Mouse (Mus musculus) large intestine, adult 2 months (tissue): ENCODE data around the gene B4galt4. TPM values are rescaled to one million over a fixed set of nuclear protein-coding genes. Genes with fewer than 3 reads are reported as not detected.

Experiments used
- DNase-seq: peaks from one replicate; pipeline ENCODE4 v3.0.0-alpha.2; 2012; ENCODE audit warnings: low read depth, low spot score
- WGBS: fragments of 180-500 bp; shearing (Covaris S2); methylation state at CpG from one replicate; pipeline ENCODE4 v1.1.7; 2018; 5-methylcytosine and 5-hydroxymethylcytosine counted together
- polyA plus RNA-seq: library from polyadenylated mRNA; depleted of rRNA; stranded (reverse); fragments of >200 nt; gene quantifications from 2 replicates; pipeline ENCODE4 v1.2.3, GENCODE M21; 2012

Gene B4galt4
- polyA plus RNA-seq, 1 experiment: 14.7 TPM

- WGBS: 77% methylated on average over 5 of the region's 5 CpGs
- no peak for DNase-seq
These were observed 19.9 kb downstream of the B4galt4 start for GRCm38 (mm10) chr16:38761972-38762371.

GRCm38 (mm10) chr16:38762401-38762800, 20.3 kb downstream of the B4galt4 start:
- no peak for DNase-seq

GRCm38 (mm10) chr16:38763508-38763907, 21.4 kb downstream of the B4galt4 start:
- no peak for DNase-seq
- WGBS: 80% methylated on average over 4 of the region's 4 CpGs

More at GRCm38 (mm10) chr16:38762401-38762800, 20.3 kb downstream of the B4galt4 start:
- WGBS: 90% methylated on average over 8 of the region's 8 CpGs

- no peak for DNase-seq
These were observed 24.6 kb downstream of the B4galt4 start for GRCm38 (mm10) chr16:38766671-38767070.

GRCm38 (mm10) chr16:38767761-38768160, 25.7 kb downstream of the B4galt4 start:
- DNase-seq: no peak
- 89% methylated on average over 8 of the region's 8 CpGs for WGBS

More at GRCm38 (mm10) chr16:38766671-38767070, 24.6 kb downstream of the B4galt4 start:
- WGBS: 49% methylated on average over 3 of the region's 3 CpGs

GRCm38 (mm10) chr16:38768386-38768785, 26.3 kb downstream of the B4galt4 start:
- DNase-seq: no peak
- 93% methylated on average over 8 of the region's 8 CpGs for WGBS

GRCm38 (mm10) chr16:38769529-38769928, 27.5 kb downstream of the B4galt4 start:
- 31% methylated on average over 9 of the region's 9 CpGs for WGBS
- DNase-seq: no peak

GRCm38 (mm10) chr16:38771145-38771544, 29.1 kb downstream of the B4galt4 start:
- 89% methylated on average over 6 of the region's 6 CpGs for WGBS
- DNase-seq: no peak

GRCm38 (mm10) chr16:38772906-38773496, 30.9 kb downstream of the B4galt4 start:
- 7% methylated on average over 12 of the region's 12 CpGs for WGBS
- DNase-seq: peak; percentile 63

GRCm38 (mm10) chr16:38774964-38775746, 33.1 kb downstream of the B4galt4 start:
- 18% methylated on average over 7 of the region's 7 CpGs for WGBS

GRCm38 (mm10) chr16:38776342-38776741, 34.3 kb downstream of the B4galt4 start:
- 59% methylated on average over 6 of the region's 6 CpGs for WGBS
- no peak for DNase-seq

More at GRCm38 (mm10) chr16:38774964-38775746, 33.1 kb downstream of the B4galt4 start:
- no peak for DNase-seq

- WGBS: 53% methylated on average over 7 of the region's 7 CpGs
- DNase-seq: no peak
These were observed 39.0 kb downstream of the B4galt4 start for GRCm38 (mm10) chr16:38780960-38781572.

- WGBS: 58% methylated on average over 2 of the region's 2 CpGs
- no peak for DNase-seq
These were observed 39.9 kb downstream of the B4galt4 start for GRCm38 (mm10) chr16:38781946-38782345.

- 55% methylated on average over 2 of the region's 2 CpGs for WGBS
- no peak for DNase-seq
These were observed 40.5 kb downstream of the B4galt4 start for GRCm38 (mm10) chr16:38782524-38783067.

GRCm38 (mm10) chr16:38785301-38785700, 43.2 kb downstream of the B4galt4 start:
- no peak for DNase-seq
- WGBS: 86% methylated on average over 7 of the region's 7 CpGs

GRCm38 (mm10) chr16:38789016-38789415, 47.0 kb downstream of the B4galt4 start:
- DNase-seq: no peak
- 90% methylated on average over 2 of the region's 2 CpGs for WGBS

- no peak for DNase-seq
- 31% methylated on average over 3 of the region's 3 CpGs for WGBS
These were observed 47.9 kb downstream of the B4galt4 start for GRCm38 (mm10) chr16:38789966-38790365.

- WGBS: 73% methylated on average over 6 of the region's 6 CpGs
These were observed 51.1 kb downstream of the B4galt4 start for GRCm38 (mm10) chr16:38793120-38793519.

GRCm38 (mm10) chr16:38798957-38799450, 56.9 kb downstream of the B4galt4 start:
- WGBS: 72% methylated on average over 3 of the region's 3 CpGs
- DNase-seq: no peak

More at GRCm38 (mm10) chr16:38793120-38793519, 51.1 kb downstream of the B4galt4 start:
- no peak for DNase-seq

GRCm38 (mm10) chr16:38800091-38800490, 58.0 kb downstream of the B4galt4 start, which contains the start of gene Upk1b:
Upk1b (minus strand) TSS chr16:38800328.
- 43% methylated on average over 10 of the region's 10 CpGs for WGBS
- DNase-seq: no peak
